Mouse (Mus musculus): ENCODE data around the gene Zbed5.
A peak's percentile ranks its signal among the peaks of the same experiment; 100 is the strongest.
"Not testable (repeated sequence)": the region's sequence is repeated elsewhere in the genome, so short reads cannot be mapped to it uniquely, and the experiment has no call there.

Zbed5 gene

GRCm38 (mm10) chr5:129895198-129896088 lies at the start of gene Zbed5:
Gene Zbed5 (plus strand): TSS chr5:129895723.
- DNase-seq (ENCODE audit: low read depth, low spot score) = peak; percentile 93

GRCm38 (mm10) chr5:129846752-129847557 lies 48.6 kb upstream of the Zbed5 start, which contains the start of gene Sumf2:
Gene Sumf2 (plus strand): TSS chr5:129846986.
- peak; percentile 97 for DNase-seq (ENCODE audit: low read depth, low spot score)

- no peak for DNase-seq (ENCODE audit: low read depth, low spot score)
These were observed 48.0 kb upstream of the Zbed5 start for GRCm38 (mm10) chr5:129847558-129847820.

DNA sequence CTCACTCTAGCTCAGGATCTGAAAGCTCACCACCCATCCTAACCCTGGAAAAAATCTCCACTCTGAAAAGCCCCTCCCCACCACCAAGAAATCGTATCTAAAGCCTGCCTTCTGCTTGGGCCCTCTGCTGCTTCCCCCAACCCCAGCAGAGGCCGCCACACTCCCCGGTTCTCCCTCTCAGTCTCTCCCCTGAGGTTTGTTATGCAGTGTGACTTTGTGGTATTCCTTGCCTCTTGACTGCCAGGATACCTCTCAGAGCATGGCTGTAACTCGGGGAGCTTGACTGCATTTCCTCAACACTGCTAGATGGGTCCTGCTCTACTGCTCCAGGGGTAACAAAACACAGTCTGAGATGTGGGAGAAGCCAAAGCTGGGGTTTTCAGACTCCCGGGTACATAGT lies 40.4 kb upstream of the Zbed5 start:
- no peak for DNase-seq (ENCODE audit: low read depth, low spot score)

GRCm38 (mm10) chr5:129856414-129856813 lies 39.1 kb upstream of the Zbed5 start:
- DNase-seq (ENCODE audit: low read depth, low spot score) = no peak

GRCm38 (mm10) chr5:129862325-129862724 lies 33.2 kb upstream of the Zbed5 start:
- no peak for DNase-seq (ENCODE audit: low read depth, low spot score)

- no peak for DNase-seq (ENCODE audit: low read depth, low spot score)
These were observed 31.1 kb upstream of the Zbed5 start for GRCm38 (mm10) chr5:129864467-129864866.

GRCm38 (mm10) chr5:129865841-129866240 lies 29.7 kb upstream of the Zbed5 start:
- DNase-seq (ENCODE audit: low read depth, low spot score) = no peak

DNA sequence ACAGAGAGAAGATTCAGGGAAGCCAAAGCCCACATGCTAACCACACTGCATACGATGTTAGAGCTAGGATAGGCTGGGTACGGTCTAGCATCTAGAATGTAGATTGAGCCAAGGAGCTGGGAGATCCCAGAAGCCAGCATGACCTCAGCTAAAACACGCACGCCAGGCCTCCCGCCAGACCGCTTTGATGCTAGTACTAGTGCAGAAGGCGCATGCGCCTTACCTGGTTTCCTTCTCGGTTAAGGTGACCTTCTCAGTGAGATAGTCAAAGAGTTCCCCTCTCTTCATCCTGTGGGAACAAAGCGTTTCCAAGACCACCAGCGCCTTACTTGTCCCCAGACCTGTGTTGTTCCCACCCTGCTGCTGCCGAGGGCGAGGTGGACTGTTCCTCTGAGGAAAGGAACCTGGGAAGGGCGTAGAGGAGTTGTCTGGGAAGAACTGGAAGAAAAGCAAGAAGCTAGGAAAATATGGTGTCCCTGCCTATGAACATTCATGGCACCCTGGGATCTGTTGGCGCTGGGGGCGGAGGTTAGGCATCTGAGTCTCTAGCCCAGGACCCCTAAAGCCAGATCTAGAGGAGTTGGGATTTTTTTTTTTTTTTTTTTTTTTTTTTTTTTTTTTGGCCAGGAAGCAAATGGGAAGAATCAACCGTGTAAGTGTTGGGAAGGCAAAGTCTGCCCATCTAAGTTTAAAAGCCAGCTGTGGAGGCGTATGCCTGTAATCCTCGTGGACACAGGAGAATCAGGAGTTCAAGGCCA lies 26.1 kb upstream of the Zbed5 start:
- DNase-seq (ENCODE audit: low read depth, low spot score) = no peak

DNA sequence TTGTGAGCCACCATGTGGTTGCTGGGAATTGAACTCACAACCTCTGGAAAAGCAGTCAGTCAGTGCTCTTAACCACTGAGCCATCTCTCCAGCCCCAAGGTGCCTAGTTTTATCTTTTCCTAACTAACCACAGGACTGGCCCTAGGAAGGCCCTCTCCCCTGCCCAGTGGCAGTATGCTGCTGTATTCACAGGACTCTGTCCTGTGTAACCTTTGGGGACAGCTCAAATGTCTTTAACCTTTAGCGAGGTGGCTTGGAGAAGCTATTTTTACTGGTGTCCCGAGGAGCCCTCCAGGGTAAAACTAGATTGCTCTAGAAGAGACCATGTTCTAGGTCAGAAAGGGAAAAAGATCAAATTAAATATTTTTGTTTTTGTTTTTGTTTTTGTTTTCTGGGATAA lies 24.3 kb upstream of the Zbed5 start:
- no peak for DNase-seq (ENCODE audit: low read depth, low spot score)

DNA sequence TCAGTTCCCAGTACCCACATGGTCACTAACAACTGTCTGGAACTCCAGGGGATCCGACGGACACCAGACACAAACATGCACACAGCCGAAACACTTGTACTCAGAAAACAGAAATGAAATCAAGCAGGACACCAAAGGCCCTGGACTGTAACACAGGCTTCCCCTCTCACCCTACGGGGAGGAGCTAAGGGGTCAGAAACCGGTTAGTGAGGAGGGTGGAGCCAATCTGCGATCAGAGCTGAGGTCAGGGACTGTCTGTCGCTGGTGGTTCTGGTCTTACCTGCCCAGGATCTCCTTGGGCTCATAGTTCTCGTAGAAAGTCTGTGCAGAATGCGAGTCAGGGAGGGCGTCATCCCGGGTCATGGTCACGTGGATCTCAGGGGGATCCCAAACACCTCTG lies 21.6 kb upstream of the Zbed5 start:
- no peak for DNase-seq (ENCODE audit: low read depth, low spot score)

GRCm38 (mm10) chr5:129875098-129875497 lies 20.4 kb upstream of the Zbed5 start:
- no peak for DNase-seq (ENCODE audit: low read depth, low spot score)

GRCm38 (mm10) chr5:129877731-129878455 lies 17.6 kb upstream of the Zbed5 start:
- no peak for DNase-seq (ENCODE audit: low read depth, low spot score)

DNA sequence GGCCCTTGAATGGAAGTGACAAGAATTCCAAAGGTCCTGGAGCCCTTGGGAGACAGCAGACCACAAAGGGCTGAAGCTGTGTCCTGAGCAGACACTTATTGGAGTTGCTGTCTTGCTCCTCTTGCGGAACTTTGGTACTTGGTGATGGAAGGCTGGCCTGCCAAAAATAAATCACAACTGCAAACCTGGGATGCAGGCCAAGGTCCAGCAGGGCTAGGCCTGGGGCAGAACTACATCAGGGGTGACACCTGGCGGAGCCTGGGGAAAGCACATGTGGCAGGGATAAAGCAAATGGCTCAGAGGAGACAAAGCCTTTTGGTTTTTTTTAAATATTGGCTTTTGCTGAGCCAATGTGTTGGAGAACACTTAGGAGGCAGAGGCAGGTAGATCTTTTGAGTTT lies 16.6 kb upstream of the Zbed5 start:
- DNase-seq (ENCODE audit: low read depth, low spot score) = no peak

DNA sequence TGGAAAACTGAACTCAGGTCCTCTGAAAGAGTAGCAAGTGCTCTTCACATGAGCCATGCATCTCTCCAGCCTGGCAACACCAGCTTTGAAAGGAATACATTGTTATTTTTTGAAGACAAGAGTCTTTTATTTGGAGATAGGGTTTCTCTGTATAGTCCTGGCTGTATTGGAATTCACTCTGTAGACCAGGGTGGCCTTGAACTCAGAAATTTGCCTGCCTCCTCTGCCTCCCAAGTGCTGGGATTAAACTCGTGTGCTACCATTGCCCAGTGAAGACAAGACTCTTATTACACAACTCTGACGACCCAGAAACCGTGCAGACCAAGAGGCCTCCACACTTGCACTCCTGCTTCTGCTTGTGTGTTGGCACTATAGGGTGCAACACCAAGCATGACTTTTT lies 15.6 kb upstream of the Zbed5 start:
- no peak for DNase-seq (ENCODE audit: low read depth, low spot score)

- peak; percentile 29 for DNase-seq (ENCODE audit: low read depth, low spot score)
These were observed 9.3 kb upstream of the Zbed5 start for GRCm38 (mm10) chr5:129886271-129886670.

DNA sequence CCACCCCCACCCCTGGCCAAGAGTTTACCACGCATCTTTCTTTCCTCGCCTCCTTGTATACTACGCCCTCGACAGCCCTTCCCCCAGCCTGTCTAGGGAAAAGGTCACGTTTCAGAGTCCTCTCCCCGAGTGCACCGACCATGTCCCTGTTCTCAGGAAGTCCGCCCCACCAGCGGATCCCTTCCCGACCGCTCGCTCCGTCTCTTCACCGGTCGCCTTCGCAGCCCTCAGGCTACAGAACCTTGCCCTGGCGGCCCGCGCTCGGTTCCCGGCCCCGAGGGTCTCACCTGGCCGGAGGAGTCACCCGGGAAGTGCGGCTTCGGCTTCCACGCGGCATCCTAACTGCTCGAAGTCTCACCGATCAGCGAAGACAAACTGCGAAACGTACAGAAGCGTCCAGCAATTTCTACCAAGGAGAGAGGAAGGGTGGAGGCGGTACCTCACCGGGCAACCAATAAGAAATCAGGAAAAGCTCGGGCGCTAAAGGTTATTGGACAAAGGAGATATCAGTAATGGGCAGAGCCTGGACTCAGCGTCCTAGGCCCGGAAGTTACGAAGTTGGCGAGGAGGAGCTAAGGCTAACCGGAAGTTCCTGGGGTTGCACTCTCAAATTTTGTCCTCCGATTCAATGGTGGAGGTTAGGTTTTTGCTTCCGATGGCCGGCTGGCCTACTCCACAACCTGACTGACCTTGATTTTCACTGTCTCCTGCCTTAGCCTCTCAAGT lies 8.4 kb upstream of the Zbed5 start, which contains the start of gene Chchd2:
TSS of gene Chchd2 (minus strand) at position 560 of the 726 bp plus-strand sequence.
- peak; percentile 93 for DNase-seq (ENCODE audit: low read depth, low spot score)

GRCm38 (mm10) chr5:129890390-129890789 lies 5.1 kb upstream of the Zbed5 start:
- DNase-seq (ENCODE audit: low read depth, low spot score) = not testable (repeated sequence)

DNA sequence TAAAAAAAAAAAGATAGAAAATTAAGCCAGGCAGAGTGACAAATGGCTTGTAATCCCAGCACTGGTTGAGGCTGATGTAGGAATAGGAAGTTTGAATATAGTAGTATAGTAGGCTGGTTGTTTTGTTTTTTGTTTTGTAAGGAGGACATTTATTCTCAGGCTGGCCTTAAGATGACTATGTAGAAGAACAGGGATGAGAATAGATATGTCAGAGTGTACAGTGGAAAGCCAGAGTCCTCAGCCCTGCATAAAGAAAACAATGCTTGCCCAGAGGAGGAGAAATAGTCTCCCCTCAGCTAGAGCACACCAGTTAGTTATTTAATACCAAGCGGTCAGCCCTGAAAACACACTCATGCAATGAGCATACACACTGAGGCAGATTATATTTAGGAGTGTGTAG lies 2.9 kb downstream of the Zbed5 start, which contains the start of gene Phkg1:
TSS of gene Phkg1 (minus strand) at position 101 of the 400 bp plus-strand sequence.
- DNase-seq (ENCODE audit: low read depth, low spot score) = no peak

- DNase-seq (ENCODE audit: low read depth, low spot score) = no peak
These were observed 12.3 kb downstream of the Zbed5 start for GRCm38 (mm10) chr5:129907775-129908174.

All from CD4-positive helper T cell, adult 2 months (primary cell).